Mouse (Mus musculus) lung, embryonic 15.5 days (tissue): ENCODE results near the gene Cap2. TPM values are rescaled to one million over a fixed set of nuclear protein-coding genes. Genes with fewer than 3 reads are reported as not detected.

ENCODE experiments used
- ATAC-seq: fragments of 200-750 bp; cut with Nextera tagmentation; 2 replicates; pipeline ENCODE4 v1.8.0; 2017; ENCODE audit warnings: moderate number of reproducible peaks, borderline replicate concordance; ENCODE audit not compliant: low FRiP score, low TSS enrichment; ENCODE audit errors: extremely low read depth
- H3K27ac ChIP-seq: fragments of 300-500 bp; sonication (generic); 2 replicates; pipeline ENCODE4 v1.5.1; 2015; ENCODE audit warnings: moderate library complexity, mild to moderate bottlenecking, inconsistent platforms
- H3K27me3 ChIP-seq: fragments of 300-500 bp; sonication (generic); 2 replicates; pipeline ENCODE4 v1.6.1; 2015; ENCODE audit warnings: inconsistent platforms
- H3K36me3 ChIP-seq: fragments of 300-500 bp; sonication (generic); 2 replicates; pipeline ENCODE4 v1.6.1; 2015; ENCODE audit warnings: inconsistent platforms
- H3K4me1 ChIP-seq: fragments of 300-500 bp; sonication (generic); 2 replicates; pipeline ENCODE4 v1.6.1; 2015; ENCODE audit warnings: inconsistent platforms
- H3K4me2 ChIP-seq: fragments of 300-500 bp; sonication (generic); 2 replicates; pipeline ENCODE4 v1.6.1; 2015; ENCODE audit warnings: inconsistent platforms, mild to moderate bottlenecking, moderate library complexity
- H3K4me3 ChIP-seq: fragments of 300-500 bp; sonication (generic); 2 replicates; pipeline ENCODE4 v1.5.1; 2015; ENCODE audit warnings: mild to moderate bottlenecking, inconsistent platforms
- H3K9ac ChIP-seq: fragments of 300-500 bp; sonication (generic); 2 replicates; pipeline ENCODE4 v1.6.1; 2015; ENCODE audit warnings: inconsistent platforms
- H3K9me3 ChIP-seq: fragments of 300-500 bp; sonication (generic); 2 replicates; pipeline ENCODE4 v1.6.1; 2016; ENCODE audit warnings: inconsistent platforms
- WGBS: fragments of 180-500 bp; shearing (Covaris S2); methylation state at CpG from one replicate; pipeline ENCODE4 v1.1.7; 2015; 5-methylcytosine and 5-hydroxymethylcytosine counted together
- polyA plus RNA-seq: library from polyadenylated mRNA; unstranded; fragments of >200 nt; fragmentation: Nextera tagmentation; extraction: Ambion mirVana; gene quantifications from 2 replicates; pipeline ENCODE4 v1.2.1, GENCODE M21; 2015

Cap2 gene
- polyA plus RNA-seq, 1 experiment from 2014 or later = 14.4 TPM

- H3K4me1 ChIP-seq = peaks cover 10% of the 10 kb centered on the region
- H3K9ac ChIP-seq = no peak overlapping the region
- WGBS = 24% methylated on average over 11 of the region's 11 CpGs
- H3K27me3 ChIP-seq = no peaks in the 10 kb centered on the region
- no peak overlapping the region; the same call in 1 of the 2 replicates for H3K4me3 ChIP-seq
- no peaks in the 10 kb centered on the region for H3K9me3 ChIP-seq
- H3K4me2 ChIP-seq = peak overlapping the region; percentile 48
- ATAC-seq = peak; percentile 82
- peak overlapping the region; percentile 43; the same call in 1 of the 2 replicates for H3K27ac ChIP-seq
- H3K36me3 ChIP-seq = no peaks in the 10 kb centered on the region
Measured at GRCm38 (mm10) chr13:46571961-46572647, 70.5 kb downstream of the Cap2 start.

- 16% methylated on average over 9 of the region's 9 CpGs for WGBS
- ATAC-seq = no peak
- Histone ChIP-seq H3K9ac (no peak overlapping the region), H3K4me3 (no peak overlapping the region), H3K27me3 (no peaks in the 10 kb centered on the region), H3K4me2 (peak overlapping the region; percentile 48), H3K9me3 (no peaks in the 10 kb centered on the region), H3K27ac (peak overlapping the region; percentile 6; the same call in 1 of the 2 replicates), H3K4me1 (peaks cover 10% of the 10 kb centered on the region), H3K36me3 (no peaks in the 10 kb centered on the region)
Measured at GRCm38 (mm10) chr13:46572648-46573163, 71.1 kb downstream of the Cap2 start.

GRCm38 (mm10) chr13:46574201-46574600 is 72.6 kb downstream of the Cap2 start:
- Histone ChIP-seq H3K9me3 (no peaks in the 10 kb centered on the region), H3K4me2 (no peak overlapping the region), H3K36me3 (no peaks in the 10 kb centered on the region), H3K9ac (no peak overlapping the region), H3K4me1 (peaks cover 10% of the 10 kb centered on the region), H3K27ac (no peak overlapping the region), H3K4me3 (no peak overlapping the region), H3K27me3 (no peaks in the 10 kb centered on the region)
- ATAC-seq = no peak
- 78% methylated on average over 5 of the region's 5 CpGs for WGBS

- no peak for ATAC-seq
- H3K27me3 ChIP-seq = no peaks in the 10 kb centered on the region
- H3K4me1 ChIP-seq = peaks cover 10% of the 10 kb centered on the region
- H3K27ac ChIP-seq = no peak overlapping the region
- WGBS = 84% methylated on average over 4 of the region's 4 CpGs
- no peak overlapping the region for H3K4me3 ChIP-seq
- H3K36me3 ChIP-seq = no peaks in the 10 kb centered on the region
- no peak overlapping the region for H3K9ac ChIP-seq
- H3K4me2 ChIP-seq = no peak overlapping the region
- no peaks in the 10 kb centered on the region for H3K9me3 ChIP-seq
Measured at GRCm38 (mm10) chr13:46574707-46575106, 73.1 kb downstream of the Cap2 start.

- Histone ChIP-seq H3K4me1 (no peaks in the 10 kb centered on the region), H3K27ac (no peak overlapping the region), H3K9me3 (no peaks in the 10 kb centered on the region), H3K36me3 (no peaks in the 10 kb centered on the region), H3K27me3 (no peaks in the 10 kb centered on the region), H3K4me3 (no peak overlapping the region), H3K4me2 (no peak overlapping the region), H3K9ac (no peak overlapping the region)
- WGBS = 69% methylated on average over 7 of the region's 7 CpGs
- ATAC-seq = no peak
Measured at GRCm38 (mm10) chr13:46584860-46585259, 83.2 kb downstream of the Cap2 start.

- no peak overlapping the region for H3K27ac ChIP-seq
- H3K4me1 ChIP-seq = no peaks in the 10 kb centered on the region
- 77% methylated on average over 17 of the region's 17 CpGs for WGBS
- no peaks in the 10 kb centered on the region for H3K9me3 ChIP-seq
- ATAC-seq = no peak
- H3K4me2 ChIP-seq = no peak overlapping the region
- H3K9ac ChIP-seq = no peak overlapping the region
- no peaks in the 10 kb centered on the region for H3K36me3 ChIP-seq
- no peaks in the 10 kb centered on the region for H3K27me3 ChIP-seq
- no peak overlapping the region for H3K4me3 ChIP-seq
Measured at GRCm38 (mm10) chr13:46587717-46588289, 86.2 kb downstream of the Cap2 start.

GRCm38 (mm10) chr13:46588606-46589005 is 87.0 kb downstream of the Cap2 start:
- H3K27me3 ChIP-seq = no peaks in the 10 kb centered on the region
- H3K4me3 ChIP-seq = no peak overlapping the region
- no peak overlapping the region for H3K4me2 ChIP-seq
- H3K9me3 ChIP-seq = no peaks in the 10 kb centered on the region
- H3K4me1 ChIP-seq = 0 out of 2 replicates have a peak, but pooled peaks cover 2% of the 10 kb centered on the region
- ATAC-seq = no peak
- no peak overlapping the region for H3K9ac ChIP-seq
- no peak overlapping the region for H3K27ac ChIP-seq
- H3K36me3 ChIP-seq = no peaks in the 10 kb centered on the region
- WGBS = 87% methylated on average over 5 of the region's 5 CpGs

- Histone ChIP-seq H3K4me1 (0 out of 2 replicates have a peak, but pooled peaks cover 2% of the 10 kb centered on the region), H3K4me3 (no peak overlapping the region), H3K27ac (no peak overlapping the region), H3K4me2 (no peak overlapping the region), H3K9me3 (no peaks in the 10 kb centered on the region), H3K36me3 (no peaks in the 10 kb centered on the region), H3K9ac (no peak overlapping the region), H3K27me3 (no peaks in the 10 kb centered on the region)
- 81% methylated on average over 4 of the region's 4 CpGs for WGBS
- no peak for ATAC-seq
Measured at GRCm38 (mm10) chr13:46590885-46591284, 89.2 kb downstream of the Cap2 start.

- H3K36me3 ChIP-seq = no peaks in the 10 kb centered on the region
- H3K4me1 ChIP-seq = no peaks in the 10 kb centered on the region
- no peaks in the 10 kb centered on the region for H3K27me3 ChIP-seq
- no peak overlapping the region for H3K9ac ChIP-seq
- WGBS = 79% methylated on average over 5 of the region's 5 CpGs
- H3K9me3 ChIP-seq = no peaks in the 10 kb centered on the region
- no peak overlapping the region for H3K27ac ChIP-seq
- ATAC-seq = no peak
- H3K4me3 ChIP-seq = no peak overlapping the region
- H3K4me2 ChIP-seq = no peak overlapping the region
Measured at GRCm38 (mm10) chr13:46600694-46601093, 99.0 kb downstream of the Cap2 start.

- WGBS = 38% methylated on average over 1 of the region's 2 CpGs
- no peak overlapping the region for H3K4me2 ChIP-seq
Measured at GRCm38 (mm10) chr13:46601386-46601785, 99.7 kb downstream of the Cap2 start.

GRCm38 (mm10) chr13:46602674-46603073 is 101.0 kb downstream of the Cap2 start:
- no peak overlapping the region for H3K9ac ChIP-seq
- H3K4me1 ChIP-seq = no peaks in the 10 kb centered on the region
- no peaks in the 10 kb centered on the region for H3K27me3 ChIP-seq
- H3K9me3 ChIP-seq = no peaks in the 10 kb centered on the region
- no peak for ATAC-seq
- no peak overlapping the region for H3K4me3 ChIP-seq
- no peak overlapping the region for H3K4me2 ChIP-seq
- 56% methylated on average over 11 of the region's 11 CpGs for whole genome bisulfite sequencing
- no peaks in the 10 kb centered on the region for H3K36me3 ChIP-seq
- H3K27ac ChIP-seq = no peak overlapping the region

More at GRCm38 (mm10) chr13:46601386-46601785, 99.7 kb downstream of the Cap2 start:
- no peaks in the 10 kb centered on the region for H3K4me1 ChIP-seq
- H3K27ac ChIP-seq = no peak overlapping the region
- H3K9ac ChIP-seq = no peak overlapping the region
- H3K9me3 ChIP-seq = no peaks in the 10 kb centered on the region
- H3K27me3 ChIP-seq = no peaks in the 10 kb centered on the region
- no peaks in the 10 kb centered on the region for H3K36me3 ChIP-seq
- H3K4me3 ChIP-seq = no peak overlapping the region
- no peak for ATAC-seq

- 69% methylated on average over 3 of the region's 3 CpGs for WGBS
- no peaks in the 10 kb centered on the region for H3K27me3 ChIP-seq
- H3K4me1 ChIP-seq = no peaks in the 10 kb centered on the region
- H3K4me2 ChIP-seq = no peak overlapping the region
- H3K4me3 ChIP-seq = no peak overlapping the region
- ATAC-seq = no peak
- H3K36me3 ChIP-seq = no peaks in the 10 kb centered on the region
- H3K27ac ChIP-seq = no peak overlapping the region
- no peaks in the 10 kb centered on the region for H3K9me3 ChIP-seq
- H3K9ac ChIP-seq = no peak overlapping the region
Measured at GRCm38 (mm10) chr13:46611033-46611432, 109.4 kb downstream of the Cap2 start.
